Mouse (Mus musculus) right cerebral cortex, adult 18-20 months (tissue): ENCODE data around the gene Limch1.

ENCODE experiments used
- DNase-seq: peaks from one replicate; pipeline ENCODE4 v3.0.0; 2022; ENCODE audit warnings: mixed read lengths

Limch1 gene

DNA sequence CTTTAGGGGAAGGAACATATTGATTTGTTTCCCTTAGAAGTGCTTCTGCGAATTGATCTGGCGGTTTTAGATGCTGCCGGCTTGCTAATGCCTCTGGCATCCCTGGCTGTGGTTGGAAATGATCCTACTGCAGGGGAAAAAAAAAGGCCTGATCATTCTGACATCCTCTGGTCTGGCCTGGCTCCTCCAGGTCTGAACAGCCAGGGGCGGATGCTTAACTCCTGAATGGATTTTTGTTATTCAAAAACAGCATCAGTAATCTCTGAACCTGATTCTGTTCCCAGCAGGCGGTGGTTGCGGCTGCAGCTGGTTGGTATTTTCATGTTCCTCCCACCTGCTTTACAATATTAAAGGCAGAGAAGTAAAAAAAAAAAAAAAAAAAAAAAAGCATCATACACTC, 337.5 kb downstream of the Limch1 start:
- DNase-seq: no peak

DNA sequence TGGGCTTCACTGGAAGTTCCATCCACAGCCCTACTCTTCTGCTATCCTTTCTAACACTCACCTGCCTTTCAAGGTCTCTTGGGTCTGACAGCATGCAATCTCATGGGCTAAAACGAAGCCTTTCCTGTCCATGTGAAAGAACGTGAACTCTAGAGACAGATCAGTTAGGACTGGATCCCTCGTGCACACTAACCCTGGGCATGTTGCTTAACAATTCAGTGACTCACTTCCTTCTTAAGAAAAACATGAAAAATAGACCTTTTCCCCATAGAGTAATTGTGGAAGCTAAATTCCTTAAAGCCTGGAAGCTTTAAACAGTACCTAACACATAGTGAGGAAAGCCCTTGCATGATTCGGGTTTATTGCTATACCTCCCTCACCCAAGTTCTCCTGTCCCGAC, 345.2 kb downstream of the Limch1 start:
- no peak for DNase-seq

DNA sequence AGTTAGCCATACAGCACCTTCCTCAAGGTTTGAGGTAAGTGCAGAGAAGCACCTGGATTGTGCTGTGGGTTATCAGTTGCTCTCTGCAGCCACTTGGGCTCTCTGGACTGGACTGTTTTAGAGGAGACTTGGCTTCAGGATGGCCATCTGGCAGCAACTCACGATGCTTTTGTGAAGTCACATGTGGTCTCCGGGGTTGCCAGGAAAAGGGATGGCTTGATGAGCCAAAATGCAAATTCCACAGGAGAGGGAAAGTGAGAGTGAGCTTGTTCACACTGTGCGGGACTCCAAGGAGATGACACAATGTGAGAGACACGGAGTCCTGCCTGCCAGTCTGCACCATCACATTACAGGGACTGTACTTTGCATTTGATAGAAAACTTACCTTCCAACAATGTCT, 346.1 kb downstream of the Limch1 start:
- DNase-seq: no peak

DNA sequence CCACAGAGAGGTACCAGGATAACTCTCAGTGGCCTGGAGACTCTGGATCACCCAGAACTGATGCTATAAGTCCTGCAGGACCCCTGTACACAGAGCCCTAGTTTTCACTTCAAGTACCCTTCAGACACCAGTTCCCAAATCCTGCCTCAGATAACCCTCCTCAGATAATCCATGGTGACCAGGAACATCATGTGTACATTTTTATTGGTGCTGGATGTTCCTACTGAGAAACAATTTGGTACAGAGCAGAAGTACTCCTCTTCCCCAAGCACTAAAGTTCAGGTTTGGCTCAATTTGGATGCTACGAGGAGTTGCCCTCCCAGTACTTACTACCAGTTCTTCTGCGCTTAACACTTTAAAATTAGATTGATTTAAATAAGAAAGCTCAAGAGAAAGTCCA, 348.4 kb downstream of the Limch1 start:
- no peak for DNase-seq

DNA sequence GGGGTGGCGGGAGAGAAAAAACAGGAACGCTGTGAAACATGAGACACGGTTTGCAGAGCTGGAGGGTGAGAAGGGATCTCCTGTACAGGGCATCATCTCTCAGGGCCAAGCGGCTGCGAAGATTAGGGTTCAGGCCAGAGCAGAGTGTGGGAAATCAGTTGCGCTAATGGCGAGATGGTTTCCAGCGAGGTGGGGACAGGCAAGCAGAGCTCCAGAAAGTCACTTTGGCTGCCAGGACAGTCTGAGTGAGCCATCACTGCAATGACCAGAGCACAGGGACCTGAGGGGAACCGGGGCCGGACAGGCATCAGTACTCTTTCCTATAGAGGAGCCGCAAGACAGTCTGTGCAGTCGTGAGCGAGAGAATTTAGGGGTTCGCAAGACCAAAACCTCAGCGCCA, 349.5 kb downstream of the Limch1 start:
- no peak for DNase-seq

DNA sequence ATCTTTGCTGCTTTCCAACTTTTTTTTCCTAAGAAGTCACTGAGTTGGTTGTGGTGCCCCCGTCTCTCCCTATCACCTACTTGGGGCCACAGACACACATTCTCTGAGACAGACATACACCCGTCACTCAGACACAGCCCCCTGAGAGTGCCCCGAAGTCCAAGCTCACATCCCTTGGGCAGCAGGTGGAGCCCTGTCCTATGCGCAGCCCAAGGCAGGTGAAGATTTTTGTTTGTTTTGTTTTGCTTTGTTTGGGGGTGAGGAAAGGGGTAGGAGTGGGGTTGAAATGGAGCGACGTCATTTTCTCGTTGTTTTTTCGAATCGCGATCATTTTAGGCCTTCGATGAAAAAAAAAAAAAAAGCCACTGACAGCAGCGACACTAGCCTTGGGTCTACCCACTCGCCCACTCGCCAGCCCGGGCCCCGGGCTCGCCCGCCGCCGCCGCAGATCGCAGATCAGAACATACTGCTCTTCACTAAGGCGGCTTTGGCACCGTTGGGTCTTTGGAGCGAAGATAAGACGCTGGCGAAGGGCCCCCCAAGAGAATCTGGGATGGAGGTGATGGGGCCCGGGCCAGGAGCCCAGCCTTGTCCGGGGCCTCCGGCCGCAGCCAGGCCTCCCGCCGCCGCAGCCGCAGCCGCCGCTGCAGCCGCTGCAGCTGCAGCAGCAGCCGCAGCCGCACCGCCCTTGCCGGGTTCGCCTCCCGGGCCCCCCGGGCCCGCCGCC, 350.2 kb downstream of the Limch1 start:
- no peak for DNase-seq

DNA sequence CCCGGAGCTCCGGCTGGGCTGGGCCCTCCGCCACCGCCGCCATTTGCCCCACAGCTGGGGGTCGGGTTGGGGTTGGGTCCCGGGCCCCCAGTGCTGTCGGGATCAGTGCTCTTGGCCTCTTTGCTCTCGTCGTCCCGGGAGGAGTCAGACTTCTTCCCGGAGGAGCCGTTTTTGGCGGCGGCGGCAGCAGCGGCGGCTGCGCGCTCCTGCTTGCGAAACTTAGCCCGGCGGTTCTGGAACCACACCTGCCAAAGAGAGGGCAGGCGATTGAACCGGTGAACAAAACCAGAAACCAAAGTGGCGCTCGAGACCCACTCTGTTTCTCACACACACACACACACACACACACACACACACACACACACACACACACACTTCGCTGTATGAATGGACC, 350.7 kb downstream of the Limch1 start:
- no peak for DNase-seq

DNA sequence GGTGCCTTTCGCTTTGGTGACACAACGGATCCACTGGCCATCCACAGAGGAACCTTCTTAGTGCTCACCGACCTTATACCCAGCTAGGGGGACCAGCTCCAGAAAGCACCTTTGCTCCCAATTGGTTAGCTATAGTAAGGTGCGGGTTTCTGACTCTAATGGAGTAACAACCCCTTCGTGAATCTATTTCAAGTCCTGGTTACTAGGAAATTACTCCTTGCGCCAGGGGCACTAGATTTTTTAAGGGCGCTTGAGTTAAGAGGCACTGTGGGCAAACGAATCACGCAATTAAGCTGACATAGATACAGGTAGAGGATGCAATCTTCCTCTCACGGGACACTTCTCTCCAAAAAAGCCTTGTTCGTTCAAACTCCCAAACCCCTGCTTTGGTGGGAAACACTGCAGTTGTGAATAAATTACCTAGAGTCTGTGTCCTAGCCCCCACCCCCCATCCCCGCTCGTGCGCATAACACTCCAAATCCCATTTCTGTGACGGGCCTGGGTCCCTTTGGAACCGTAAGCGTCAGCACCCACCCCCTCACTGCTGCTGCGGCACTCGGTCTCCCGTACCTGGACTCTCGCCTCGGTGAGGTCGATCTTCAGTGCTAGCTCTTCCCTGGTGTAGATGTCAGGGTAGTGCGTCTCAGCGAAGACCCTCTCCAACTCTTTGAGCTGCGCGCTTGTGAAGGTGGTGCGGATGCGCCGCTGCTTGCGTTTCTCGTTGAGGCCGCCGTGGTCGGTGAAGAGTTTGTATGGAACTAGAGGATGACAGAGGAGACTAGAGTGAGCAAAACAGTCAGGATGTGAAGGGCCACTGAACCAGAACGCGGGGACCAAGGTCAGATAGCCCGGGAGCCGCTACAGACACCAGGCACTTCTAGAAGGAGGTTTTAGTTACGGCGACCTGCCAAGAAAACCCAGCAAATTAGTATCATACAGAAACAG, 351.8 kb downstream of the Limch1 start:
- no peak for DNase-seq

DNA sequence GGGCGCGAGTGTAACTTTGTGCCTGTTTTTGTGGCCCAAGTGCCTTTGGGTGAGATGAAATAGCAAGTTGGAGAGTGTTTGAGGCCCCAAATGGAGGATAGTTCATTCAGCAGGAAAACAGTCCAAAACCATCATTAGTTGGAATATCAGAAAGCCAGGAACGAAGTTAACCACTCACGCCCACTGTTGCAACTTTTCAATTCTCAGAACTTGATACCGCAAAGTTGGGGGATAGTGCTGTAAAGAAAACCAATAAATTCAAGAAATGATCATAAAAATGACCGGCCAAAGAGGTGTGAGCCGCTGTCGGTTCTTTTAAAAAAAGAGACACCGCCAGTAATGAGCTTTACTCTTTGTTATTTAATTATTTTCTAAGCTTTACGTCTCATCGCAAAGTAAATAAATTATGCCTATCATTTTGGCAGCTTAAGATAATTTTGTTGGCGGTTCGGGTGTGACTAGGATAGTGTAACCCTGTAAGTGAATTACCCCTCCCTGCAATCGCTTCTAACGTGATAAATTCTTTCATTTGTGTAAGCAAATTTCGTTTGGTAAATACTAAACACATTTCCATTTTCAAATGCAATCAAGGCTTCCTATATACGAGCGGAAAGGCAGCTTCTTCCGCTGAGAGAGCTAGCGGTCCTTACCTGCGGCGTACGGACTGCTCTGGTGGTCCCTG, 352.6 kb downstream of the Limch1 start:
- DNase-seq: no peak

DNA sequence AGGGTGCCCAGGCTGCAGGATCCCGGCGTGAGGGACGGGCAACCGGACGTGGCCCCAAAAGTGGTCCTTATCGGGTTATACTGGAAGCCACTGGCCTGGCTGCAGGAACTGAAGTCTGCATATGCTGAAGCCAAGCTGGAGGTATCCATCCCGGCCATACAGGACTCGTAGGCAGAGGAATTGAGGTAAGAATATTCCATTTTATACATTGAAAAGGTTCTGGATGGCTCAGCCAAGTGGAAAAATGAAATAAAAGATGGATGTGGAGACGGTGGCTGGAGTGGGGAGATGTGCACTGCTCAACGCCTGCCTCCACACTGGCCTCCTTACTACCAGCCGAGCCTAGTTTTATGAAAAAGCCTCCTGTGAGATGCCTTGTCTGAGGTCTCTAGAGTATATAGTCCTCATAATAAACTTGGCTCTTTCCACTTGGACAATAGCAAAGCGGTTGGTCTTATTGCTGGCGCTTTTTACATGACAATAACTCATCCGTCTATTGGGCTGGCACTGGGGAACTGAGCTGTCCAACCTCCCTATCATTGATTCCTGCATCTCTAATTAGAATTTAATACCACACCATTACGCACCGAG, 353.2 kb downstream of the Limch1 start, which contains the start of gene Phox2b:
Phox2b (minus strand) TSS at position 569 of the 591 bp plus-strand sequence.
- no peak for DNase-seq

DNA sequence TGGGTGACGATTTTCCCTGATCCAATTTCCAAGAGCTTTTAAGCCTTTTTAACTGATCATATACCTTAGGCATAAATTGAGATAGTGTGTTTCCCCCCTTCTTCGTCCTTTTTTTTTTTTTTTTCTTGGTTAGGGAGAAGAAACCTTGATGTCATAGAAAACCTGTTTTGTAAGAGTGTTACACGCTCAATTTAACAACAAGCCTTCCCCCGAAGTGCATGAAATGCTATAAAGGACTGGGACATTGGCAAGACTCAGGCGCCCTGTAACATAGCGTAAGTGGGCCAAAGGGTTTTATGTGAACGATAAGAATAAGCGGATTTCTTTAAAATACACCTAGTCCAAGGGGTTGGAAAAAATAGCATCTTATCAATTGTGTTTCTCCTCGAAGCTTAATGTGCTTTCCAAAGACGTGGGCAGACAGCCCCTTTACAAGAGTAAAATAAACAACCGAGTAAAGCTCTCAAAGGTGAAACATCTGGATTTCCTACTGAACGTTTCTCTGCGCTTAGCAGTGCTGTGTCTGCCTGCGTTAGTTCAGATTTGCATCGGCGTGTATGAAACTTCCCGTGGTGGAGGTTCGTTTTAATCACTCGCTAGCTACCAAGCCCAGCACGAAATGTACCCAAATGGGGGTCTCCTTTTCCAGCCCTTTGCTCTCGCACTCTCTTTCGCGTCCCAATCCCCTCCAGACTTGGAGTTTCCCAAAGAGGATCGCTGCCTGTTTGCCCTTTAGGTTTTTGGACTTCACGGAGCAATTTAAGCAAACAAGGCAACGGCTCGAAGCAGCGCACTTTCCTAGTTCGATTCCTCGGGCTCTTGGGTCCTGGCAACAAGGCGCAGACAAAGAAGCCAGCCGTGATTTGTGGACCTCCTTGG, 354.0 kb downstream of the Limch1 start:
- DNase-seq: no peak

DNA sequence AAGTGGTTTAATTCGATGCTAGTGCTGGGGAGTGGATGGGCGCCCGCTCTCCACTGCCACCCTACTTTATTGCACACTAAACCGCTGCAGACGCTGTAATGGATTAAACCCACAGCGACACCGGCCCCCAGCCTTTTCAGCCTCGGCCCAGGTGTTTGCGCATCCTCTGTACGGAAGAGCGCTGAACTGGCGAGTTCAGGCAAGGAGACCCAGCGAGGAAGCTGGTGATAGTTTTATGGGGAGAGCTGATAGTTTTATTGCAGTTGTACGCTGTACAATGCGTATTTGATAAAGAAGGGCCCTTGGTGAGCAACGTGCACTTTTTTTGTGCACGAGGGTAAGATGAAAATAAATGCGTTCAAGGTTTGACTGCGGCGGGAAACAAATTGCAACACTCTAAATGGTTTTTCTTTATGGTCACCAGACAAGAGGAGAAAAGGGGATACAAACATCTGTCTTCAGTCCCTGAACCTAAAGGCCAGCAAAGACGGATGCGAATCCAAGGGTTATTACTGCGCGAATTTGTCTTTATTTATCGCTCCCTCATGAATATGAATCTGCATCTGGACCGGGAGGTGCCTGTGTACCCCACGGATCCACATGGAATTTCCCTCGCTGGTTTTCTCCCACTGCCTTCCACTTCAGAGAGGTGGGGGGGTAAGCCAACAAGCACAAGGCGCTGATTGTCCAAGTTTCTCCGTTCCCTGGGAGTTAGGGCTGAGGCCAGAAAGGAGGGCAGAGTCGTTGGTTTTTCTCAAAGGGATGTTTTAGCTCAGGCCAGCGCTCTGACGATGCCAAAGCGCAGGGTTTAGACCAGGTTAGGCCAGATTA, 355.2 kb downstream of the Limch1 start:
- DNase-seq: no peak

DNA sequence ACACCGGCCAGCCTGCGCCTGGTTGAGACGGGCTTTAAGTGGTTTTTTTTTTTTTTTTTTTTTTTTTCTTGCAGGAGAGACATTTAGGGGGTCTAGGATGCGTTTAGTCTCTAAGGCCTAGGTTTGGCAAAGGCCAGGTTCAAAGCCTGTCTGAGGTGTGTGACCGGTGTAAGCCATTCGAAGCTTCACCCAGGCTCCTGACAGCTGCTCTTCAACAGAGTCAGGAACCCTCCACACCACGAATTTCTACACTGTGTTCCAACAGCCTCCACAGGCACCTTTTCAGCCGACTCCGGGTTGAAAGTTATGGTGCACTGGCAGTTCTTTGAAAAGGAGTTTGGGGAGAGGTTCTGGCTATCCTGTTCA, 355.8 kb downstream of the Limch1 start:
- DNase-seq: no peak

DNA sequence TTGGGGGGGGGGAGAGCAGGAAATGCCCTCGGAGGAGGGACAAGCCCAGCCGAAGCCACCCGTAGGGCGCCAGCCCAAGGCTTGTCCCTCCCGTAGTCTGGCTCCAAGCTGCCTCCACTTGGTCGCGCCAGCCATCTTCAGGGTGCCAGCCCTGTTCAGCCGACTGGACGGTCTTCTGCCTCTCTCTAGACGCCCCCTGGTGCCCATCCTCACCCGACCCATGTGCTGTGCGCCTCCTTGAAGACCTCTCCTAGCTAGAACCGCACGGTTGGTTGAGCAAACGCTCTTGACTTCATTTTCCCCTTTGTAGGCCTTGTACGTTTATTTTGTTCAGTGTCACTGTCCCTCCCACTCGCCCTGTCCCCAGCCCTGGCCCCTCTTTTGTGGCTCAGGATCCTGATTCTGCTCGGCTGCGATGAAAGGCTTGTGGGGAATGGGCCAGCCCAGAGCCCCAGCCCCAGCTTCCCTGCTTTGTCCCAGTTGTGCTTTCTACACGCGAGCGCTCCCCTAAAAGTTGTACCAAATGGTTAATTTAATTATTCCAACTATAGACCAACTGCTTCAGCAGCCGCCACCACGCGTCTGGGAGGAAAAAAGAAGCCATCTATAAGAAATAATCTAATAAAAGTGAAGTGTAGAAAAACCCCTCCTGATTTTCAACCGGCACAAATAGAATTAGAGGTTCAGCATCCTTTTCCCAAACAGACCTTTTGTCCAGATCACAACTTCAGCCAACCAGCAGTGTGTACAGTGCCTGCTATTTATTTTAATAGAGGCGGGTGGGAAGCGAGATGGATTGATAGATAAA, 356.4 kb downstream of the Limch1 start:
- no peak for DNase-seq

DNA sequence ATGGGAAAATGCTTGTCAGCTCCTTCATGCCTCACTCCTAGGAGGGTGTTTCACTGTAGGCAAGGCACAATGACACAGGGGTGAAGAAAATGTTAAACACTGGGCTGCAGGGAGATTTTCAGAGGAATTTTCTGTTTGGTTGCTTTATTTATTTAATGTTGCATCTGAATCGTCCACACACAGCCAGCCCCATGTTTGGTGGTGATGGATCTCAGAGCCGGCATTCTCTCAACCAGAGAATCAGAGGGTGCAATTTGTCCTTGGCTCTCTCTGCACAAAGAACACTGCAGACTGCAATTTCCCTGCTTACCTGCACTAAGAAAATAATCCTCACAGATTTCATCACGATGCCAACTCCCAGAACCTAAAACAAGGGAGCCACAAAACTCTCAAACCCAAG, 357.4 kb downstream of the Limch1 start:
- DNase-seq: no peak

DNA sequence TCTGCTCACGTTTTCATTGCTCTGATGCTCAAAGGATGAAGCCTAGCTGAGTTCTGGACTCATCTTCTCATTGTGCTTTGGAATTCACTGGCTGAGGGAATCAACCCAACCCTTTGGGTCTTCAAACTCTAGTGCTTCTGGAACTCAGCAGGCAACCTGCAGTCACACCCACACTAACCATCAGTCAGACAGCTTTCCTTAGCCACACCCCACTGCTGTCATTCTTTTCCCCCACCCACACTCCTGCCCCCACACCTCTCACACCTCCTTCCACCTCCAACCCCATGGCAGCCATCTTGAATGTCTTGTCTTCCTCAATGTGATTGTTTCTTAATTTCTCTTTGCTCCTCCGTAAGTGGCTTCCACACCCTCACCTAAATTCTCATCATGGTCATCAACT, 360.6 kb downstream of the Limch1 start:
- DNase-seq: no peak
